Mouse (Mus musculus) forebrain, embryonic 11.5 days (tissue): Measurements from ENCODE around the gene Btn1a1. TPM values are rescaled to one million over a fixed set of nuclear protein-coding genes. Genes with fewer than 3 reads are reported as not detected.

Experiments
- ATAC-seq: fragments of 200-750 bp; cut with Nextera tagmentation; replicated peaks from 2 replicates; pipeline ENCODE4 v1.8.0; 2017; ENCODE audit warnings: moderate TSS enrichment; ENCODE audit not compliant: low FRiP score
- DNase-seq: peaks from one replicate; pipeline ENCODE4 v3.0.0-alpha.2; 2017; ENCODE audit warnings: low spot score
- H3K27ac ChIP-seq: fragments of 300-500 bp; sonication (generic); 2 replicates; pipeline ENCODE4 v1.5.1; 2014; ENCODE audit warnings: low read depth, low read length
- H3K27me3 ChIP-seq: fragments of 300-500 bp; sonication (generic); 2 replicates; pipeline ENCODE4 v1.6.1; 2014; ENCODE audit warnings: mild to moderate bottlenecking, low read length, mixed read lengths; ENCODE audit not compliant: control insufficient read depth, insufficient read depth
- H3K36me3 ChIP-seq: fragments of 300-500 bp; sonication (generic); 2 replicates; pipeline ENCODE4 v1.6.1; 2014; ENCODE audit warnings: mild to moderate bottlenecking, low read length, moderate library complexity, mixed read lengths; ENCODE audit not compliant: control insufficient read depth, insufficient read depth
- H3K4me1 ChIP-seq: fragments of 300-500 bp; sonication (generic); replicated peaks from 2 replicates; pipeline ENCODE4 v1.6.1; 2014; ENCODE audit warnings: low read length, mixed read lengths; ENCODE audit not compliant: control insufficient read depth, insufficient read depth
- H3K4me2 ChIP-seq: fragments of 300-500 bp; sonication (generic); 2 replicates; pipeline ENCODE4 v1.6.1; 2014; ENCODE audit warnings: low read depth, mild to moderate bottlenecking, low read length, moderate library complexity, mixed read lengths; ENCODE audit not compliant: severe bottlenecking
- H3K4me3 ChIP-seq: fragments of 300-500 bp; sonication (generic); 2 replicates; pipeline ENCODE4 v1.5.1; 2014; ENCODE audit warnings: low read depth, low read length
- H3K9ac ChIP-seq: fragments of 300-500 bp; sonication (generic); 2 replicates; pipeline ENCODE4 v1.6.1; 2014; ENCODE audit warnings: low read length
- H3K9me3 ChIP-seq: fragments of 300-500 bp; sonication (generic); 2 replicates; pipeline ENCODE4 v1.6.1; 2016; ENCODE audit warnings: low read length, mixed read lengths; ENCODE audit not compliant: control insufficient read depth
- WGBS: fragments of 180-500 bp; shearing (Covaris S2); extraction: QIAGEN DNeasy Blood & Tissue Kit; methylation state at CpG from one replicate; pipeline ENCODE4 v1.1.7; 2014; 5-methylcytosine and 5-hydroxymethylcytosine counted together
- polyA plus RNA-seq: library from polyadenylated mRNA; unstranded; fragments of >200 nt; fragmentation: Nextera tagmentation; extraction: Ambion mirVana; gene quantifications from 2 replicates; pipeline ENCODE4 v1.2.1, GENCODE M21; 2014

Gene Btn1a1
- polyA plus RNA-seq, 1 experiment from 2014 or later: 0.17 TPM

DNA sequence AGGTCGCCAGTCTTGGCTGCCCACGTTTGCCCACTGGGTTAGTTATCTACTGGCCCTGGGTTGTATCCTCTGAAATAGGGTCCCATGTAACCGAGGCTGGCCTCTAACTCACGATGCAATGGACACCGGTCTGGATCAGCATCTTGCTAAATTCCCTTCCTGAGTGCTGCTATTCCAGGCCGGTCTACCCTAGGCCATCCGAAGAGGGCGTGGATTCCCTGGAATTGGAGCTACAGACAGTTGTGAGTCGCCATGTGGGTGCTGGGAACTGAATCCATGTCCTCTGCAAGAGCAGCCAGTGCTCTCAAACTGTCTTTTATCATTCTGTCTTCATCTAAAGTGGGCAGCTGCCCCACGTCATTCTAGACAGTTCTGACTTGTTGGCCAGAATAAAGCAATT lies 25.8 kb downstream of the Btn1a1 start:
- no peaks in the 10 kb centered on the region for H3K27me3 ChIP-seq
- no peaks in the 10 kb centered on the region for H3K9me3 ChIP-seq
- H3K9ac ChIP-seq: no peak overlapping the region
- ATAC-seq (no peak), DNase-seq (no peak)
- H3K27ac ChIP-seq: no peak overlapping the region
- no peaks in the 10 kb centered on the region for H3K36me3 ChIP-seq
- H3K4me1 ChIP-seq: peaks cover 3% of the 10 kb centered on the region
- 59% methylated on average over 10 of the region's 10 CpGs for WGBS
- no peak overlapping the region for H3K4me2 ChIP-seq
- H3K4me3 ChIP-seq: no peak overlapping the region

DNA sequence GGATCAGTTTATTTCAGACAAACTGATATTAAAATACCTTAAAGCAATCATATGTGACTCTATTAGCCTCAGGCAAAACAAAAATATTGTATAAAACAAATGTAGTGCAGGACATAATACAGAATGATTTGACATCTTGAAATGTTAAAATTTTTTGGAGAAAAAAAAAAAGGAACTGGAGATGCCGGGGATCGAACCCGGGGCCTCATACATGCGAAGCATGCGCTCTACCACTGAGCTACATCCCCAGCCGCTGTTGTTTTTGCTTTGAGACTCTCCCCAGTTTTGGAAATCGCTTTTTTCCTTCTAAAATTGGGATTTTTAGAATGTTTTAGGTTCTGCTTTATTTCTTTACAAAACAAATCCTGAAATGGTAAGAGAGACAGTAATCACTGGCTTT lies 27.2 kb downstream of the Btn1a1 start:
- DNase-seq: peak; percentile 77
- Histone ChIP-seq H3K9ac (peak overlapping the region; percentile 24; the same call in 1 of the 2 replicates), H3K36me3 (no peaks in the 10 kb centered on the region), H3K4me3 (peak overlapping the region; percentile 53), H3K4me2 (peak overlapping the region; percentile 70), H3K27me3 (no peaks in the 10 kb centered on the region), H3K4me1 (no peaks in the 10 kb centered on the region; the same call in 1 of the 2 replicates), H3K27ac (no peak overlapping the region), H3K9me3 (no peaks in the 10 kb centered on the region)
- under 1% methylated on average over 7 of the region's 7 CpGs for WGBS
- ATAC-seq: 0 out of 2 replicates have a peak, but pooled peaks have one; percentile 40

DNA sequence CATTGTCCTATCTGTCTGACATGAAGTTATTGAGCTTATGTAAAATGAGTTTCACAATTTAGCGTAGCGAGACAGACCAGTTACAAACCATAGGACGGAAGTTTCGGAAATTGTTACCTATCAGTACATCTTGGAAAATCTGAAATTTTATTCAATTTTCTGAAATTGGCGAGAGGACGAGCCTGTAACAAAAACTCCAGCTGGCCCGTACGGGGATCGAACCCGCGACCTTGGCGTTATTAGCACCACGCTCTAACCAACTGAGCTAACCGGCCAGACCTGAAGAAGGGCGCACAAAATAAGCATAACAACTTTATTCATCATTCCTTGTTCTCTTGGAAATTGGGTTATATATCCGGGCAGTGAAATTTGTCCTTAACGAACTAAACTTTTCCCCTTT lies 27.8 kb downstream of the Btn1a1 start:
- H3K9ac ChIP-seq: peak overlapping the region; percentile 61
- no peaks in the 10 kb centered on the region for H3K9me3 ChIP-seq
- peak overlapping the region; percentile 70 for H3K4me2 ChIP-seq
- no peaks in the 10 kb centered on the region for H3K27me3 ChIP-seq
- peak overlapping the region; percentile 53; the same call in 1 of the 2 replicates for H3K27ac ChIP-seq
- peak overlapping the region; percentile 53 for H3K4me3 ChIP-seq
- DNase-seq (peak; percentile 91), ATAC-seq (peak; percentile 86)
- H3K4me1 ChIP-seq: no peaks in the 10 kb centered on the region; the same call in 1 of the 2 replicates
- no peaks in the 10 kb centered on the region for H3K36me3 ChIP-seq
- WGBS: 0% methylated on average over 17 of the region's 17 CpGs

DNA sequence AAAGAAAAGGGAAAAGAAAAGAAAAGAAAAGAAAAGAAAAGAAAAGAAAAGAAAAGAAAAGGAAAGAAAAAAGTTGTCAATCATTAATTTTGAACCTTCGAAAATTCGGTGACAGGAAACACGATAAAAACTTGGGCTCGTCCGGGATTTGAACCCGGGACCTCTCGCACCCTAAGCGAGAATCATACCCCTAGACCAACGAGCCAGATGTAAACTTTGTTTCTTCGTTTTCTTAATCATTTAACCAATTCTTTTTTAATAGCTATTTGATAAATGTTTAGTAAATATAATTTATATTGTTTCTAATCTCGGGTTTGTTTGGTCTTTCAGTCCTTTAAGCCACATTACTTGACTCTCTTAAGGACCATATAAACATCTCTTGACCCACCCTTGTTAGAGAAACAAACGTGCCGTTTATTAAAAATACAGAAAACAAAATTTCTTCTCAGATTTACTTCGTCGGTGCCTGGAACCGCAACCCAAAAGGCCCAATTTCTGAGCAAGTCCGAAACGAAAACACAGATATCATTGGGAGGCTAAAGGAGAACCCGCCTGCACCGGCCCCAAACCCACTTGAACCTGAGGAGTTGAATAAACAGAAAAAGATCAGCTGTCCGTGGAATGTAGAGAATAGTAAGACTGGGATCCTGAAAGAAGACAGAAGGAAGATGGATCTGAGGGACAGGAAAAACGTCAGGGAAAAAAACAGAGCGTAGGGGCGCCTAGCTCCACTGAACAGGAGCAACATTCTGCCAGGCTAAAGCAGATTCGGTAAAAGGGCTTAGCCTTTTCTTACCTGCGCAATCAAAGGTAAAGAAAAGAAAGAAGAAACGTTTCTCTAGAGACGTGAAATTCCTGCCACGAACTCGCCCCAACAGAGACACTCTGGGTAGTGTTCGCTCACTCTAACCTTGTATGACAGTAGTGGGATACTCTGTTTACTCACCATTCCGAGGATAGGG lies 28.6 kb downstream of the Btn1a1 start:
- under 1% methylated on average over 32 of the region's 32 CpGs for WGBS
- H3K4me3 ChIP-seq: peak overlapping the region; percentile 53
- H3K27ac ChIP-seq: peak overlapping the region; percentile 53; the same call in 1 of the 2 replicates
- no peaks in the 10 kb centered on the region for H3K27me3 ChIP-seq
- peak overlapping the region; percentile 61 for H3K9ac ChIP-seq
- no peaks in the 10 kb centered on the region for H3K9me3 ChIP-seq
- H3K36me3 ChIP-seq: no peaks in the 10 kb centered on the region
- H3K4me2 ChIP-seq: peak overlapping the region; percentile 70
- ATAC-seq (peak; percentile 18; the same call in 1 of the 2 replicates), DNase-seq (peak; percentile 73)
- no peaks in the 10 kb centered on the region; the same call in 1 of the 2 replicates for H3K4me1 ChIP-seq

DNA sequence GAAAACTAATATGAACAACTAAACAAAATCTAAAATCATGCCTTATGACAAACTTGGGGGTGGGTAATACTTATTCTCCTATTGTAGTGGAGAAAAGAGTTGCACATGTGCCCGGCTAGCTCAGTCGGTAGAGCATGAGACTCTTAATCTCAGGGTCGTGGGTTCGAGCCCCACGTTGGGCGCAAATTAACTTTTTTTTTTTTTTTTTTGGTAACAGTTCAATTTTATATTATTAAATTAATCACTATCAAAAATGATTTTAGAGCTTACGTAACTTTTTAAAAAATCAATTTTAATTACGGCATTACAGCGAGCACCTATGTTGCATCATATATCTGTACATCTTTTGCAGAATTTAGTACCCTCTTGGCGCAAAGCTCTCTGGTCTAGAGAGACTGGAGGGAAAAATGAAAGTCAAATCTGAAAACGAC lies 29.5 kb downstream of the Btn1a1 start:
- DNase-seq: peak; percentile 62
- Histone ChIP-seq H3K4me3 (peak overlapping the region; percentile 33), H3K36me3 (no peaks in the 10 kb centered on the region), H3K27me3 (no peaks in the 10 kb centered on the region), H3K4me2 (peak overlapping the region; percentile 51; the same call in 1 of the 2 replicates), H3K4me1 (no peaks in the 10 kb centered on the region; the same call in 1 of the 2 replicates), H3K27ac (no peak overlapping the region), H3K9me3 (no peaks in the 10 kb centered on the region), H3K9ac (no peak overlapping the region)
- 2% methylated on average over 11 of the region's 11 CpGs for whole genome bisulfite sequencing
- no peak for ATAC-seq

DNA sequence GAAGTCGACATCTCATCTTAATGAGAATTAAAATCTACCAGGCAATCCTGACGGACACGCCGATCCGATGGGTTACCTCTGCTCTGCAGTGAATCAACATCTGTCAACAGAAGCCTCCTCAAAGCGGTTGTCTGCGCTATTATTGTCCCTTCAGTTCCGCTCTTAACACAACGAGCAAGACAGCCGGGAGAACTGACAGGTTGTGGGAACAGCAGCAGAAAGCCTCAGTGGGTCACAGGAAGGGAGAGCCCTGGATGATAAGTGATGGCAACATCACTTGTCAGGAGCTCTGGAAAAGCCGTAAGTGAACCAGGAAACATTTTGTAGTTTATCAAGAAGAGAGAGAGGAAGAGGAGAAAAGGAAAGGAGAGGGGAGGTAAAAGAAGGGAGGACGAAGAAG lies 30.0 kb downstream of the Btn1a1 start:
- Histone ChIP-seq H3K4me1 (no peaks in the 10 kb centered on the region; the same call in 1 of the 2 replicates), H3K36me3 (no peaks in the 10 kb centered on the region), H3K4me2 (peak overlapping the region; percentile 51), H3K4me3 (peak overlapping the region; percentile 33), H3K27me3 (no peaks in the 10 kb centered on the region), H3K27ac (no peak overlapping the region), H3K9me3 (no peaks in the 10 kb centered on the region), H3K9ac (peak overlapping the region; percentile 24)
- ATAC-seq (no peak), DNase-seq (no peak)
- 1% methylated on average over 12 of the region's 12 CpGs for WGBS

DNA sequence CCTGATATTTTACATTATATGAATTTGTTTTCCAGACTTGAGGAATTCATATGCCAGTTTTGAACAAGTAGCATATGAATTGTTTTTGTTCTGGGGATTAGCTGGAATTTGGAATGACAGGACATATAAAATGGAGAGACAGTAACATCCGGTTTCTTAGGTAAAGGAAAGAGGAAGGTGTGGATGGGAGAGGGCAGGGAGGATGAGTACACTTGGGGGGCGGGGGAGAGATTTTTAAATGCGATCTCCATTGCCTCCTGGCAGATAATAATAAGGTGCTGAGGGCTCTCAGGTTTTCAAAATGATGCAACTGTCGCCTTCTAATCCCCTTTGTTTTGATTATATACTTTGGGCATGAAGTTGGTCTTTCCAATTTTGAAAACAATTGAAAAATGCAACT lies 30.5 kb downstream of the Btn1a1 start:
- peak overlapping the region; percentile 33 for H3K4me3 ChIP-seq
- no peak overlapping the region for H3K27ac ChIP-seq
- H3K36me3 ChIP-seq: no peaks in the 10 kb centered on the region
- WGBS: 16% methylated on average over 4 of the region's 4 CpGs
- no peaks in the 10 kb centered on the region for H3K27me3 ChIP-seq
- ATAC-seq: no peak
- H3K9ac ChIP-seq: peak overlapping the region; percentile 24; the same call in 1 of the 2 replicates
- no peaks in the 10 kb centered on the region for H3K9me3 ChIP-seq
- no peak for DNase-seq
- no peaks in the 10 kb centered on the region; the same call in 1 of the 2 replicates for H3K4me1 ChIP-seq
- peak overlapping the region; percentile 51 for H3K4me2 ChIP-seq

DNA sequence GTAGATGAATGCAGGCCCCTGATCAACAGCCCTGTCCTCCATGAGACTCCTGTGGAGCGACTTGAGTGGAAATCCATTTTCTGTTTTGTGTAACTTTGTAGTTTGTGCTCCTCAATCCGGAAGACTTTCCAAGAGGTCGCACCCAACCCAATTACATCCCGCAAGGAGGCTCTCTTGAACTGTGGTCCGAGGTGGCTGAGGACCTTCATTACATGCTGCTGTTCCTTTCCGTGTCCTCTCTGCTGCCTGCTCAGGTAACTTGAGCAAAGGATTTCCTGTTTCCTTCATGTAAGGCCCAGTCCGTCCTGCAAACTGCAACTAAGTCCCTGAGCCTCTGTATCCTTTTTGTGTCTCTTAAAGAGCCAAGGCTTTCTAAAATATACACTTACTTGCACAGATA lies 31.3 kb downstream of the Btn1a1 start:
- H3K9ac ChIP-seq: no peak overlapping the region; the same call in 1 of the 2 replicates
- no peaks in the 10 kb centered on the region for H3K9me3 ChIP-seq
- H3K4me3 ChIP-seq: no peak overlapping the region
- H3K4me2 ChIP-seq: peak overlapping the region; percentile 12; the same call in 1 of the 2 replicates
- ATAC-seq: no peak
- WGBS: 9% methylated on average over 7 of the region's 7 CpGs
- H3K27ac ChIP-seq: no peak overlapping the region
- no peaks in the 10 kb centered on the region for H3K27me3 ChIP-seq
- H3K4me1 ChIP-seq: peaks cover 1% of the 10 kb centered on the region; the same call in 1 of the 2 replicates
- H3K36me3 ChIP-seq: no peaks in the 10 kb centered on the region
- DNase-seq: no peak
